Mouse (Mus musculus): ENCODE measurements around the gene C2cd4a. TPM values are rescaled to one million over a fixed set of nuclear protein-coding genes. Genes with fewer than 3 reads are reported as not detected.

Gene C2cd4a
- polyA plus RNA-seq, 1 experiment from 2014 or later, result 1.4 TPM

GRCm38 (mm10) chr9:67845012-67845411 is 12.9 kb upstream of the C2cd4a start:
- 76% methylated on average over 4 of the region's 4 CpGs for WGBS
- Histone ChIP-seq H3K27me3 (ENCODE audit: control insufficient read depth, insufficient read depth, low read length) (no peaks in the 10 kb centered on the region), H3K9ac (replicated peaks; ENCODE audit: low read depth, low read length) (no peak overlapping the region), H3K4me1 (ENCODE audit: control insufficient read depth, insufficient read depth, low read length) (peaks cover 14% of the 10 kb centered on the region), H3K27ac (ENCODE audit: low read length) (no peak overlapping the region), H3K4me3 (ENCODE audit: low read depth, low read length) (no peak overlapping the region), H3K4me2 (replicated peaks; ENCODE audit: low read depth, low read length) (no peak overlapping the region), H3K9me3 (ENCODE audit: control insufficient read depth, low read depth, low read length) (no peaks in the 10 kb centered on the region), H3K36me3 (ENCODE audit: control insufficient read depth, insufficient read depth, low read length) (no peaks in the 10 kb centered on the region)
- no peak for ATAC-seq (ENCODE audit: insufficient number of reproducible peaks, insufficient read depth, low FRiP score, low read depth)

GRCm38 (mm10) chr9:67842797-67843196 is 10.7 kb upstream of the C2cd4a start:
- Histone ChIP-seq H3K27me3 (ENCODE audit: control insufficient read depth, insufficient read depth, low read length) (no peaks in the 10 kb centered on the region), H3K9me3 (ENCODE audit: control insufficient read depth, low read depth, low read length) (no peaks in the 10 kb centered on the region), H3K4me3 (ENCODE audit: low read depth, low read length) (no peak overlapping the region), H3K4me1 (ENCODE audit: control insufficient read depth, insufficient read depth, low read length) (peaks cover 14% of the 10 kb centered on the region), H3K27ac (ENCODE audit: low read length) (no peak overlapping the region), H3K4me2 (replicated peaks; ENCODE audit: low read depth, low read length) (no peak overlapping the region), H3K9ac (replicated peaks; ENCODE audit: low read depth, low read length) (no peak overlapping the region), H3K36me3 (ENCODE audit: control insufficient read depth, insufficient read depth, low read length) (no peaks in the 10 kb centered on the region)
- ATAC-seq (ENCODE audit: insufficient number of reproducible peaks, insufficient read depth, low FRiP score, low read depth), result no peak
- 40% methylated on average over 5 of the region's 5 CpGs for WGBS

GRCm38 (mm10) chr9:67839981-67840859 is 8.1 kb upstream of the C2cd4a start, which contains the start of gene Vps13c:
Gene Vps13c, plus strand, starts transcription at chr9:67840396.
- H3K9me3 ChIP-seq (ENCODE audit: control insufficient read depth, low read depth, low read length), result no peaks in the 10 kb centered on the region
- peaks cover 10% of the 10 kb centered on the region for H3K4me1 ChIP-seq (ENCODE audit: control insufficient read depth, insufficient read depth, low read length)
- peak within 1 kb of the TSS; percentile 79 for H3K4me2 ChIP-seq (replicated peaks; ENCODE audit: low read depth, low read length)
- peak within 1 kb of the TSS; percentile 60 for H3K9ac ChIP-seq (replicated peaks; ENCODE audit: low read depth, low read length)
- peak; percentile 95 for ATAC-seq (ENCODE audit: insufficient number of reproducible peaks, insufficient read depth, low FRiP score, low read depth)
- H3K27ac ChIP-seq (ENCODE audit: low read length), result peak within 1 kb of the TSS; percentile 21; the same call in 1 of the 2 replicates
- no peaks in the 10 kb centered on the region for H3K36me3 ChIP-seq (ENCODE audit: control insufficient read depth, insufficient read depth, low read length)
- H3K27me3 ChIP-seq (ENCODE audit: control insufficient read depth, insufficient read depth, low read length), result no peaks in the 10 kb centered on the region
- H3K4me3 ChIP-seq (ENCODE audit: low read depth, low read length), result peak within 1 kb of the TSS; percentile 68
- WGBS, result under 1% methylated on average over 51 of the region's 53 CpGs

GRCm38 (mm10) chr9:67837311-67837710 is 5.2 kb upstream of the C2cd4a start:
- Histone ChIP-seq H3K4me2 (replicated peaks; ENCODE audit: low read depth, low read length) (no peak overlapping the region), H3K27ac (ENCODE audit: low read length) (no peak overlapping the region), H3K9me3 (ENCODE audit: control insufficient read depth, low read depth, low read length) (0 out of 2 replicates have a peak, but pooled peaks cover 4% of the 10 kb centered on the region), H3K27me3 (ENCODE audit: control insufficient read depth, insufficient read depth, low read length) (no peaks in the 10 kb centered on the region), H3K9ac (replicated peaks; ENCODE audit: low read depth, low read length) (no peak overlapping the region), H3K4me3 (ENCODE audit: low read depth, low read length) (no peak overlapping the region), H3K4me1 (ENCODE audit: control insufficient read depth, insufficient read depth, low read length) (peaks cover 4% of the 10 kb centered on the region), H3K36me3 (ENCODE audit: control insufficient read depth, insufficient read depth, low read length) (no peaks in the 10 kb centered on the region)
- 60% methylated on average over 2 of the region's 2 CpGs for WGBS
- ATAC-seq (ENCODE audit: insufficient number of reproducible peaks, insufficient read depth, low FRiP score, low read depth), result no peak

- no peak for ATAC-seq (ENCODE audit: insufficient number of reproducible peaks, insufficient read depth, low FRiP score, low read depth)
- Histone ChIP-seq H3K4me2 (replicated peaks; ENCODE audit: low read depth, low read length) (no peak overlapping the region), H3K27ac (ENCODE audit: low read length) (no peak overlapping the region), H3K9ac (replicated peaks; ENCODE audit: low read depth, low read length) (no peak overlapping the region), H3K36me3 (ENCODE audit: control insufficient read depth, insufficient read depth, low read length) (no peaks in the 10 kb centered on the region), H3K4me1 (ENCODE audit: control insufficient read depth, insufficient read depth, low read length) (peaks cover 7% of the 10 kb centered on the region; the same call in 1 of the 2 replicates), H3K9me3 (ENCODE audit: control insufficient read depth, low read depth, low read length) (0 out of 2 replicates have a peak, but pooled peaks cover 4% of the 10 kb centered on the region), H3K4me3 (ENCODE audit: low read depth, low read length) (no peak overlapping the region), H3K27me3 (ENCODE audit: control insufficient read depth, insufficient read depth, low read length) (0 out of 2 replicates have a peak, but pooled peaks cover 2% of the 10 kb centered on the region)
- WGBS, result 79% methylated on average over 5 of the region's 5 CpGs
Observed at GRCm38 (mm10) chr9:67834535-67834934, 2.4 kb upstream of the C2cd4a start.

- H3K9ac ChIP-seq (replicated peaks; ENCODE audit: low read depth, low read length), result peak overlapping the region; percentile 28; the same call in 1 of the 2 replicates
- H3K36me3 ChIP-seq (ENCODE audit: control insufficient read depth, insufficient read depth, low read length), result no peaks in the 10 kb centered on the region
- peak overlapping the region; percentile 48; the same call in 1 of the 2 replicates for H3K27ac ChIP-seq (ENCODE audit: low read length)
- peak overlapping the region; percentile 88 for H3K4me2 ChIP-seq (replicated peaks; ENCODE audit: low read depth, low read length)
- H3K9me3 ChIP-seq (ENCODE audit: control insufficient read depth, low read depth, low read length), result 0 out of 2 replicates have a peak, but pooled peaks cover 4% of the 10 kb centered on the region
- peaks cover 7% of the 10 kb centered on the region; the same call in 1 of the 2 replicates for H3K4me1 ChIP-seq (ENCODE audit: control insufficient read depth, insufficient read depth, low read length)
- H3K4me3 ChIP-seq (ENCODE audit: low read depth, low read length), result peak overlapping the region; percentile 55
- H3K27me3 ChIP-seq (ENCODE audit: control insufficient read depth, insufficient read depth, low read length), result 0 out of 2 replicates have a peak, but pooled peaks cover 2% of the 10 kb centered on the region
- ATAC-seq (ENCODE audit: insufficient number of reproducible peaks, insufficient read depth, low FRiP score, low read depth), result peak; percentile 35; the same call in 1 of the 2 replicates
- WGBS, result 1% methylated on average over 50 of the region's 57 CpGs
Observed at GRCm38 (mm10) chr9:67831359-67832045, 628 bp downstream of the C2cd4a start.

- peaks cover 7% of the 10 kb centered on the region; the same call in 1 of the 2 replicates for H3K4me1 ChIP-seq (ENCODE audit: control insufficient read depth, insufficient read depth, low read length)
- WGBS, result 2% methylated on average over 71 of the region's 84 CpGs
- H3K36me3 ChIP-seq (ENCODE audit: control insufficient read depth, insufficient read depth, low read length), result no peaks in the 10 kb centered on the region
- H3K9me3 ChIP-seq (ENCODE audit: control insufficient read depth, low read depth, low read length), result 0 out of 2 replicates have a peak, but pooled peaks cover 4% of the 10 kb centered on the region
- H3K9ac ChIP-seq (replicated peaks; ENCODE audit: low read depth, low read length), result peak overlapping the region; percentile 28; the same call in 1 of the 2 replicates
- H3K27ac ChIP-seq (ENCODE audit: low read length), result no peak overlapping the region
- ATAC-seq (ENCODE audit: insufficient number of reproducible peaks, insufficient read depth, low FRiP score, low read depth), result peak; percentile 84
- peak overlapping the region; percentile 55 for H3K4me3 ChIP-seq (ENCODE audit: low read depth, low read length)
- H3K27me3 ChIP-seq (ENCODE audit: control insufficient read depth, insufficient read depth, low read length), result 0 out of 2 replicates have a peak, but pooled peaks cover 2% of the 10 kb centered on the region
- peak overlapping the region; percentile 88 for H3K4me2 ChIP-seq (replicated peaks; ENCODE audit: low read depth, low read length)
Observed at GRCm38 (mm10) chr9:67830411-67831358, 1.4 kb downstream of the C2cd4a start.
